Mouse (Mus musculus): Measurements from ENCODE around the gene Chrna10. TPM values are rescaled to one million over a fixed set of nuclear protein-coding genes. Genes with fewer than 3 reads are reported as not detected.

Chrna10 gene
- polyA plus RNA-seq, 1 experiment from 2014 or later, result 0.24 TPM

- Histone ChIP-seq H3K4me1 (ENCODE audit: control insufficient read depth, insufficient read depth, low read length) (peaks cover 5% of the 10 kb centered on the region; the same call in 1 of the 2 replicates), H3K9ac (ENCODE audit: low read length) (no peak within 1 kb of the TSS), H3K4me3 (ENCODE audit: low read length) (no peak within 1 kb of the TSS), H3K36me3 (ENCODE audit: control insufficient read depth, insufficient read depth) (no peaks in the 10 kb centered on the region), H3K4me2 (ENCODE audit: low read depth, low read length) (no peak within 1 kb of the TSS), H3K9me3 (replicated peaks; ENCODE audit: control insufficient read depth, low read length) (no peaks in the 10 kb centered on the region), H3K27ac (ENCODE audit: low read length) (no peak within 1 kb of the TSS), H3K27me3 (ENCODE audit: control insufficient read depth, insufficient read depth, low read length) (no peaks in the 10 kb centered on the region)
- WGBS, result 69% methylated on average over 7 of the region's 7 CpGs
- ATAC-seq (replicated peaks; ENCODE audit: extremely low read depth, insufficient read depth, low FRiP score), result no peak
Measured at GRCm38 (mm10) chr7:102109171-102109570, 7.5 kb downstream of the Chrna10 start, which contains the start of gene Art5. Gene Art5 (minus strand): TSS chr7:102109489.

GRCm38 (mm10) chr7:102108206-102108605 lies 8.4 kb downstream of the Chrna10 start:
- WGBS, result 64% methylated on average over 1 of the region's 1 CpGs
- H3K4me2 ChIP-seq (ENCODE audit: low read depth, low read length), result no peak overlapping the region
- ATAC-seq (replicated peaks; ENCODE audit: extremely low read depth, insufficient read depth, low FRiP score), result no peak

GRCm38 (mm10) chr7:102106700-102107141 lies 9.9 kb downstream of the Chrna10 start:
- Histone ChIP-seq H3K9me3 (replicated peaks; ENCODE audit: control insufficient read depth, low read length) (no peaks in the 10 kb centered on the region), H3K9ac (ENCODE audit: low read length) (peak overlapping the region; percentile 70), H3K27ac (ENCODE audit: low read length) (no peak overlapping the region), H3K36me3 (ENCODE audit: control insufficient read depth, insufficient read depth) (no peaks in the 10 kb centered on the region), H3K4me1 (ENCODE audit: control insufficient read depth, insufficient read depth, low read length) (peaks cover 5% of the 10 kb centered on the region; the same call in 1 of the 2 replicates), H3K4me2 (ENCODE audit: low read depth, low read length) (peak overlapping the region; percentile 70), H3K4me3 (ENCODE audit: low read length) (peak overlapping the region; percentile 44), H3K27me3 (ENCODE audit: control insufficient read depth, insufficient read depth, low read length) (no peaks in the 10 kb centered on the region)
- peak; percentile 43 for ATAC-seq (replicated peaks; ENCODE audit: extremely low read depth, insufficient read depth, low FRiP score)
- 9% methylated on average over 23 of the region's 23 CpGs for WGBS

More at GRCm38 (mm10) chr7:102108206-102108605, 8.4 kb downstream of the Chrna10 start:
- no peak overlapping the region for H3K9ac ChIP-seq (ENCODE audit: low read length)
- no peaks in the 10 kb centered on the region for H3K27me3 ChIP-seq (ENCODE audit: control insufficient read depth, insufficient read depth, low read length)
- H3K4me1 ChIP-seq (ENCODE audit: control insufficient read depth, insufficient read depth, low read length), result peaks cover 5% of the 10 kb centered on the region; the same call in 1 of the 2 replicates
- no peak overlapping the region for H3K4me3 ChIP-seq (ENCODE audit: low read length)
- no peak overlapping the region for H3K27ac ChIP-seq (ENCODE audit: low read length)
- H3K36me3 ChIP-seq (ENCODE audit: control insufficient read depth, insufficient read depth), result no peaks in the 10 kb centered on the region
- H3K9me3 ChIP-seq (replicated peaks; ENCODE audit: control insufficient read depth, low read length), result no peaks in the 10 kb centered on the region

DNA sequence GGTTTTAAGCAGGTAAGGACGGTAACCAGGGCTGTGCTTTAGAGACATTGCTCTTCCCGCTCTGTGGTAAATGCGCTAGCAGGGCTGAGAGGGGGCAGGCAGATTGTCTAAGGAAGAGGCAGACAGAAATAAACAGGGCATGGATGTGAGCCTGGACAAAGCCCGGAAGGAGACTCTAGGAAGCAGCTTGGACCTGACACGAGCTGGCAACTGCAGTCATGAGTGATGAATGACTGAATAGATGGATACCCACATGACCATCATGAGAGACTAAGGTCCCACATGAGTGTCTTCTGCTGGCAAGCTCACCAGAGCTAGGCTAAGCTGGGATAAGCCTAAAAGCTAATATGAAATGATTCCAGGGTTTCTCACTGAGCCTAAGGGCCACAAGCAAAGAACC lies 12.5 kb downstream of the Chrna10 start:
- peaks cover 22% of the 10 kb centered on the region for H3K4me1 ChIP-seq (ENCODE audit: control insufficient read depth, insufficient read depth, low read length)
- no peak overlapping the region for H3K9ac ChIP-seq (ENCODE audit: low read length)
- 57% methylated on average over 5 of the region's 5 CpGs for WGBS
- no peaks in the 10 kb centered on the region for H3K27me3 ChIP-seq (ENCODE audit: control insufficient read depth, insufficient read depth, low read length)
- no peaks in the 10 kb centered on the region for H3K36me3 ChIP-seq (ENCODE audit: control insufficient read depth, insufficient read depth)
- ATAC-seq (replicated peaks; ENCODE audit: extremely low read depth, insufficient read depth, low FRiP score), result no peak
- H3K4me2 ChIP-seq (ENCODE audit: low read depth, low read length), result no peak overlapping the region
- H3K27ac ChIP-seq (ENCODE audit: low read length), result no peak overlapping the region
- H3K4me3 ChIP-seq (ENCODE audit: low read length), result no peak overlapping the region
- no peaks in the 10 kb centered on the region for H3K9me3 ChIP-seq (replicated peaks; ENCODE audit: control insufficient read depth, low read length)

- Histone ChIP-seq H3K9ac (ENCODE audit: low read length) (no peak overlapping the region), H3K9me3 (replicated peaks; ENCODE audit: control insufficient read depth, low read length) (no peaks in the 10 kb centered on the region), H3K36me3 (ENCODE audit: control insufficient read depth, insufficient read depth) (no peaks in the 10 kb centered on the region), H3K27ac (ENCODE audit: low read length) (no peak overlapping the region), H3K4me3 (ENCODE audit: low read length) (no peak overlapping the region), H3K4me1 (ENCODE audit: control insufficient read depth, insufficient read depth, low read length) (peaks cover 22% of the 10 kb centered on the region), H3K4me2 (ENCODE audit: low read depth, low read length) (no peak overlapping the region), H3K27me3 (ENCODE audit: control insufficient read depth, insufficient read depth, low read length) (no peaks in the 10 kb centered on the region)
- 58% methylated on average over 2 of the region's 2 CpGs for WGBS
- ATAC-seq (replicated peaks; ENCODE audit: extremely low read depth, insufficient read depth, low FRiP score), result no peak
Measured at GRCm38 (mm10) chr7:102103555-102103954, 13.1 kb downstream of the Chrna10 start.

- Histone ChIP-seq H3K9me3 (replicated peaks; ENCODE audit: control insufficient read depth, low read length) (no peaks in the 10 kb centered on the region), H3K27me3 (ENCODE audit: control insufficient read depth, insufficient read depth, low read length) (no peaks in the 10 kb centered on the region), H3K27ac (ENCODE audit: low read length) (no peak overlapping the region), H3K36me3 (ENCODE audit: control insufficient read depth, insufficient read depth) (no peaks in the 10 kb centered on the region), H3K4me1 (ENCODE audit: control insufficient read depth, insufficient read depth, low read length) (peaks cover 22% of the 10 kb centered on the region), H3K4me2 (ENCODE audit: low read depth, low read length) (no peak overlapping the region), H3K4me3 (ENCODE audit: low read length) (no peak overlapping the region), H3K9ac (ENCODE audit: low read length) (no peak overlapping the region)
- ATAC-seq (replicated peaks; ENCODE audit: extremely low read depth, insufficient read depth, low FRiP score), result no peak
- WGBS, result 51% methylated on average over 6 of the region's 6 CpGs
Measured at GRCm38 (mm10) chr7:102102696-102103095, 13.9 kb downstream of the Chrna10 start.

- no peaks in the 10 kb centered on the region for H3K27me3 ChIP-seq (ENCODE audit: control insufficient read depth, insufficient read depth, low read length)
- H3K4me1 ChIP-seq (ENCODE audit: control insufficient read depth, insufficient read depth, low read length), result peaks cover 22% of the 10 kb centered on the region
- H3K4me2 ChIP-seq (ENCODE audit: low read depth, low read length), result no peak overlapping the region
- H3K4me3 ChIP-seq (ENCODE audit: low read length), result no peak overlapping the region
- H3K36me3 ChIP-seq (ENCODE audit: control insufficient read depth, insufficient read depth), result no peaks in the 10 kb centered on the region
- no peak for ATAC-seq (replicated peaks; ENCODE audit: extremely low read depth, insufficient read depth, low FRiP score)
- H3K9ac ChIP-seq (ENCODE audit: low read length), result no peak overlapping the region
- H3K27ac ChIP-seq (ENCODE audit: low read length), result no peak overlapping the region
- 50% methylated on average over 8 of the region's 8 CpGs for WGBS
- H3K9me3 ChIP-seq (replicated peaks; ENCODE audit: control insufficient read depth, low read length), result no peaks in the 10 kb centered on the region
Measured at GRCm38 (mm10) chr7:102102241-102102640, 14.4 kb downstream of the Chrna10 start.

- 52% methylated on average over 5 of the region's 5 CpGs for WGBS
- Histone ChIP-seq H3K27ac (ENCODE audit: low read length) (0 out of 2 replicates have a peak within 1 kb of the TSS, but pooled peaks have one; percentile 25), H3K9ac (ENCODE audit: low read length) (peak within 1 kb of the TSS; percentile 21; the same call in 1 of the 2 replicates), H3K4me3 (ENCODE audit: low read length) (no peak within 1 kb of the TSS), H3K4me1 (ENCODE audit: control insufficient read depth, insufficient read depth, low read length) (peaks cover 17% of the 10 kb centered on the region), H3K9me3 (replicated peaks; ENCODE audit: control insufficient read depth, low read length) (no peaks in the 10 kb centered on the region), H3K4me2 (ENCODE audit: low read depth, low read length) (peak within 1 kb of the TSS; percentile 60), H3K36me3 (ENCODE audit: control insufficient read depth, insufficient read depth) (no peaks in the 10 kb centered on the region), H3K27me3 (ENCODE audit: control insufficient read depth, insufficient read depth, low read length) (no peaks in the 10 kb centered on the region)
- no peak for ATAC-seq (replicated peaks; ENCODE audit: extremely low read depth, insufficient read depth, low FRiP score)
Measured at GRCm38 (mm10) chr7:102101487-102101886, 15.1 kb downstream of the Chrna10 start, which contains the start of gene Art1. Gene Art1 (plus strand): TSS chr7:102101743.

GRCm38 (mm10) chr7:102100868-102101267 lies 15.8 kb downstream of the Chrna10 start:
- no peak overlapping the region for H3K4me2 ChIP-seq (ENCODE audit: low read depth, low read length)
- 69% methylated on average over 5 of the region's 5 CpGs for WGBS

More at GRCm38 (mm10) chr7:102100868-102101267, 15.8 kb downstream of the Chrna10 start:
- no peaks in the 10 kb centered on the region for H3K9me3 ChIP-seq (replicated peaks; ENCODE audit: control insufficient read depth, low read length)
- no peaks in the 10 kb centered on the region for H3K36me3 ChIP-seq (ENCODE audit: control insufficient read depth, insufficient read depth)
- H3K4me3 ChIP-seq (ENCODE audit: low read length), result no peak overlapping the region
- H3K27ac ChIP-seq (ENCODE audit: low read length), result 0 out of 2 replicates have a peak overlapping the region, but pooled peaks have one; percentile 25
- H3K27me3 ChIP-seq (ENCODE audit: control insufficient read depth, insufficient read depth, low read length), result no peaks in the 10 kb centered on the region
- peak overlapping the region; percentile 21; the same call in 1 of the 2 replicates for H3K9ac ChIP-seq (ENCODE audit: low read length)
- no peak for ATAC-seq (replicated peaks; ENCODE audit: extremely low read depth, insufficient read depth, low FRiP score)
- H3K4me1 ChIP-seq (ENCODE audit: control insufficient read depth, insufficient read depth, low read length), result peaks cover 17% of the 10 kb centered on the region
